In the genomic region with DNA sequence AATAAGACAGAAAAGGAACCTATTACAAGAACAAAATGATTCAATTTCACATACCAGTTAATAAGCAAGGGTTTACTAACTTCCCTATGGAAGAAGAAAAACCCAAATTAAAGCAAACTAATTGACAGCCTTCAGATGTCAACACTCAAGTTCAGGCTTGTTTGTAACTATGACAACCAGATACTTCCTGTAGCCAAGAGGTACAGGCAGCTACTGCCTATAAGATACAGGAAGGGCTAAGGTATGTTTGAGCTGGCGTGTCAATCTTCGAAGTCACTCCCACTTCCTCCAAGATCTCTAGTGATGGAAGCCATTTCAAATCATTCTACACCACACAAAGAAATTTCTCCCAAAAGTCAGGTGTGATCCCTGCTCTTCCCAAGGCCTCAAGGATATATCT, we compare ENCODE assay signal across 26 mouse cellular contexts.
DNase-seq lines count a peak whose midpoint lies in the region; ATAC-seq and TF ChIP-seq lines count a peak whose summit lies in the region.
"Had no signal": no experiment of that assay in that cellular context is flagged by ENCODE, and none has a peak within 500 bp of the region (broad histone marks: within the 10 kb centered on the region; RNA-seq: fewer than 3 reads in every experiment).

No protein-coding gene starts in this region.

- H3K4me1 ChIP-seq in MEL (ENCODE audit: control insufficient read depth in 1 of 2, insufficient read depth in 2 of 2, low read length in 2 of 2), result peaks cover 2 to 19% of the 10 kb centered on the region in 2 experiments
- H3K4me1 ChIP-seq: liver, embryonic 12.5 days had no signal

- H3K9me3 ChIP-seq in MEL (replicated peaks; ENCODE audit: insufficient read depth, low read length), result no peaks in the 10 kb centered on the region
- H3K9me3 ChIP-seq: embryonic facial prominence, embryonic 10.5 days; embryonic facial prominence, embryonic 15.5 days; forebrain, embryonic 12.5 days; liver, embryonic 12.5 days had no signal

- peak; percentile 88 for ATAC-seq in inflammation-experienced regulatory T-cells, adult 6 months
- ATAC-seq in neutrophil, adult 5-6 weeks (ENCODE audit: extremely low read depth, insufficient number of reproducible peaks, low FRiP score, poor library complexity, severe bottlenecking), result peak; percentile 75; the same call in 1 of the 2 replicates
- ATAC-seq: hindbrain, embryonic 16.5 days; intestine, embryonic 16.5 days; liver, embryonic 12.5 days; liver, postnatal 0 days; Patski had no signal

- H3K36me3 ChIP-seq in MEL (ENCODE audit: control insufficient read depth in 1 of 2, insufficient read depth in 2 of 2, low read length in 2 of 2), result peaks cover 0 to 18% of the 10 kb centered on the region in 2 experiments; a peak in 2 of 4 replicates
- H3K36me3 ChIP-seq: embryonic facial prominence, embryonic 10.5 days; embryonic facial prominence, embryonic 15.5 days; forebrain, embryonic 12.5 days; liver, embryonic 12.5 days had no signal

- H3K27ac ChIP-seq in MEL (ENCODE audit: control insufficient read depth, low read depth, low read length), result no peak overlapping the region
- H3K27ac ChIP-seq: embryonic facial prominence, embryonic 10.5 days; embryonic facial prominence, embryonic 15.5 days; forebrain, embryonic 12.5 days; kidney, postnatal 0 days; liver, embryonic 12.5 days; stomach, postnatal 0 days had no signal

- no peak for TF ChIP-seq CTCF in MEL (IDR thresholded peaks at IDR 0.05 in 2 of 3, conservative IDR thresholded peaks at IDR 0.05 in 1 of 3; ENCODE audit: control insufficient read depth in 1 of 3, insufficient read depth in 1 of 3, low read depth in 2 of 3, low read length in 3 of 3, poor library complexity in 1 of 3, severe bottlenecking in 1 of 3)

- DNase-seq in CD4-positive helper T cell, adult 2 months (ENCODE audit: low read depth, low spot score), result peak; percentile 75
- peak; percentile 53 for DNase-seq in MEL (ENCODE audit: low read depth, low spot score)
- no peak for DNase-seq in left cerebral cortex, adult 8-10 months (ENCODE audit: low spot score in 2 of 2)
- DNase-seq in right cerebral cortex, adult 2 months (ENCODE audit: low spot score in 2 of 2), result no peak
- DNase-seq in ovary, postnatal 36 days (ENCODE audit: low spot score), result no peak
- DNase-seq: cerebellum, adult 8-10 months; cerebellum, postnatal 25 days; kidney, adult 8-10 months; kidney, postnatal 4 days; left cerebral cortex, postnatal 4 days; liver, postnatal 0 days; lung, postnatal 36 days; midbrain, embryonic 14.5 days; thymus, adult 18-20 months; thymus, postnatal 4 days had no signal

- TF ChIP-seq POLR2A in MEL (IDR thresholded peaks at IDR 0.05; ENCODE audit: control insufficient read depth in 1 of 2, insufficient read depth in 1 of 2, low read depth in 1 of 2, low read length in 2 of 2, poor library complexity in 1 of 2), result no peak

- TF ChIP-seq RAD21 in MEL (IDR thresholded peaks at IDR 0.05; ENCODE audit: low read depth, low read length), result no peak

- H3K9ac ChIP-seq in MEL (ENCODE audit: control insufficient read depth, low read depth, low read length, poor library complexity, severe bottlenecking), result no peak overlapping the region
- H3K9ac ChIP-seq: embryonic facial prominence, embryonic 15.5 days; forebrain, embryonic 12.5 days; liver, embryonic 12.5 days; liver, postnatal 0 days had no signal

- no peaks in the 10 kb centered on the region for H3K27me3 ChIP-seq in MEL (ENCODE audit: control insufficient read depth in 1 of 2, insufficient read depth in 2 of 2, low read length in 2 of 2)
- H3K27me3 ChIP-seq: embryonic facial prominence, embryonic 15.5 days; forebrain, embryonic 12.5 days; Patski had no signal

- peaks cover 2% of the 10 kb centered on the region; the same call in 1 of the 2 replicates for H3K79me2 ChIP-seq in MEL (ENCODE audit: control insufficient read depth, insufficient read depth, low read length, poor library complexity)

- no peak overlapping the region for H3K4me3 ChIP-seq in MEL (ENCODE audit: control insufficient read depth in 1 of 2, insufficient read depth in 1 of 2, low read depth in 2 of 2, low read length in 2 of 2)
- H3K4me3 ChIP-seq: embryonic facial prominence, embryonic 10.5 days; embryonic facial prominence, embryonic 15.5 days; forebrain, embryonic 12.5 days; liver, embryonic 12.5 days had no signal

- TF ChIP-seq EP300 in MEL (IDR thresholded peaks at IDR 0.05; ENCODE audit: low read depth in 1 of 2, low read length in 2 of 2), result no peak

TF ChIP-seq in MEL, 35 proteins besides CTCF, POLR2A, EP300 and RAD21:
- no peak for TF ChIP-seq MAX (IDR thresholded peaks at IDR 0.05; ENCODE audit: low read length)
TF ChIP-seq in MEL: peak in this region for 0.

Comparison
In these comparisons a context has a peak if more than half of its experiments do, and no peak if none do; other contexts are left out.
1. DNase-seq: peak in CD4-positive helper T cell, adult 2 months (single experiment) and MEL (single experiment); none in left cerebral cortex, adult 8-10 months (0 of 2), right cerebral cortex, adult 2 months (0 of 2) and ovary, postnatal 36 days (single experiment).